Mouse (Mus musculus) bone marrow macrophage, adult 2 months (primary cell): Measurements from ENCODE around the gene Stim1.

Experiments used
- CTCF ChIP-seq: IDR thresholded peaks from 2 replicates; pipeline ENCODE4 v1.5.1; 2012; ENCODE audit warnings: low read depth, mild to moderate bottlenecking, low read length, moderate library complexity
- POLR2A ChIP-seq: IDR thresholded peaks from 2 replicates; pipeline ENCODE4 v1.6.1; 2012; ENCODE audit warnings: mild to moderate bottlenecking, low read depth, low read length, borderline replicate concordance

GRCm38 (mm10) chr7:102331476-102331875 is 63.9 kb downstream of the Stim1 start:
- TF ChIP-seq CTCF (no peak), POLR2A (no peak)
